Mouse (Mus musculus) forelimb bud, embryonic 11.5 days (tissue): ENCODE data around the gene Hist2h2ab.
"Not testable (repeated sequence)": the region's sequence is repeated elsewhere in the genome, so short reads cannot be mapped to it uniquely, and the experiment has no call there.

Source experiments
- DNase-seq: peaks from one replicate; pipeline ENCODE4 v3.0.0-alpha.2; 2012; ENCODE audit warnings: low read depth, low spot score

Hist2h2ab gene

DNA sequence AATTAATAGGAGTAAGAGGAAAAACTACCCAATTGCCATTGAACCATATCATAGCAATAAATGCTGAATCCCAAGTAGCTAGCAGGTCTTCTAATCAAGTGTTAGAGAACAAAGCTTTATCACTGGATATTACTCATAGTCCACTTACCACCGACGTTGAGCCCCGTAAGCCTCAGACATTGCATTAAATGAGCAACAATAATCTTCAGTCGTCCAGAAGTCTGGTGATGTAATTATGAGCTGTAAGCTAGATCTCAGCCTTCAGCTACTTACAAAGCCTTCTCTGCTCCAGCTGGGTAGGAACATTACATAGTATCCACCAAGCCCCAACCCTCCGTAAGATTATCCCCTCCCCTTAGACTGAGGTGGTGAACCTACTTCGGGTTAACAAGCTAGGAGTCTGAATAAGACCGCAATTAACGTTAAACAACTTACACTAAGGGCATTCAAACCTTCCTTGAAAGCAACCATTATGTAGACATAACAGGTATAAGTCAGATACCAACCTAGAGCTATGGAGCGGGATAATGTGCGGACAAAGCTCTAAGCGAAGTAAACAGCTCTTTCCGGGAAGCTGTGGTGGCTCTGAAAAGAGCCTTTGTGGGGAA is 18.3 kb downstream of the Hist2h2ab start:
- DNase-seq = peak; percentile 55

- DNase-seq = not testable (repeated sequence)
These were observed 19.5 kb downstream of the Hist2h2ab start, which contains the start of gene Hist2h3c2 for GRCm38 (mm10) chr3:96238954-96239793. Gene Hist2h3c2 (minus strand): TSS chr3:96239127.

GRCm38 (mm10) chr3:96239949-96240798 is 20.5 kb downstream of the Hist2h2ab start, which contains the start of gene Hist2h2aa2:
Gene Hist2h2aa2 (minus strand): TSS chr3:96240276.
- DNase-seq = peak; percentile 57

DNA sequence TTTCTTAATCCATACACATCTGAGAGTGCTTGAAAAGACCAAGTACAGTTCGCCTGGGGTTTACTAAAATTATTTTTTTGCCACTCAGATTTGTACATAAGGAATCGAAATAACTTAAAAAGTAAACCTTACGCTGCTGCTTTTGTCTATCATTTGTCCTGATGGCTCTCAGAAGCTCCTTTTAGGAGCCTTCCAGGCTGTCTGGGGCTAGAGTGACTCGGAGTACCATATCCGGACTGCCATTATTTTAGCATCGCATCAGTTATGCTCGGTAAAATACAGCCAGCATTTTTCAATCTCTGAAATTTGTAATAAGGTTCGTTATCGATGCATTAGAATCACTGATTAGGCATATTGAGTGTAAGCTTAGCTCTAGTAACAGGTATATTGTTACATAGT is 21.1 kb downstream of the Hist2h2ab start:
- no peak for DNase-seq

GRCm38 (mm10) chr3:96243921-96244572 is 24.4 kb downstream of the Hist2h2ab start:
- DNase-seq = no peak

DNA sequence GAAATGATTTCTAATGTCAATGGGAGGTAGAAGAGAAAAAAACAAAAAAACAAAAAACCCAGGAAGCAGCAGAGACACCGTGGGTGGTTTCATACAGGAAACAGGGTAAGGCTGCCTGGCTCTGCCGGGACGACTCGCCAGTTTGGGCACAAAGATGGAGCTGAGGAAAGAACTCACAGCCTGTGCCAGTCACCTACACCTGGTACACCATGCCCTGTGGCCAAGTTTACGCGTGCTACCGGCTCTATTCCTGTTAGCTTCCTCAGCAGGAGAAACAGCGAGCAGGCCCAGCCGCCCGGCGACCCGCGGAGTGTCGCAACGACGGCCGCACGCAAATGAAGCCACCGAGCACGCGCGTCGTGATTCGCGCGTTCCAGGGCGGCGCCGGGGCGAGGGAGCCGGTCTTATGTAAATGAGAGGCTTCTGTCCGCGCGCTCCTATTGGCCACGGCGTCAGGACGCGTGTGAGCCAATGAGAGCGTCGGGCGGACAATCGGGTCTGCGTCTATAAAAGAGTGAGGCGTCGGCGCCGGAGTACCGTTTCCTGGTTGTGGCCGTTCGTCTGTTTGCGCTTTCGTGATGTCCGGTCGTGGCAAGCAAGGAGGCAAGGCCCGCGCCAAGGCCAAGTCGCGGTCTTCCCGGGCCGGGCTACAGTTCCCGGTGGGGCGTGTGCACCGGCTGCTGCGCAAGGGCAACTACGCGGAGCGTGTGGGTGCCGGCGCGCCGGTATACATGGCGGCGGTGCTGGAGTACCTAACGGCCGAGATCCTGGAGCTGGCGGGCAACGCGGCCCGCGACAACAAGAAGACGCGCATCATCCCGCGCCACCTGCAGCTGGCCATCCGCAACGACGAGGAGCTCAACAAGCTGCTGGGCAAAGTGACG is 25.6 kb downstream of the Hist2h2ab start, which contains the start of gene Hist2h2aa1:
Gene Hist2h2aa1, plus strand, starts transcription at position 495 of the 884 bp plus-strand sequence.
- peak; percentile 76 for DNase-seq

- not testable (repeated sequence) for DNase-seq
These were observed 26.4 kb downstream of the Hist2h2ab start for GRCm38 (mm10) chr3:96246018-96246417.

- not testable (repeated sequence) for DNase-seq
These were observed 26.8 kb downstream of the Hist2h2ab start, which contains the start of gene Hist2h3c1 for GRCm38 (mm10) chr3:96246427-96246856. Gene Hist2h3c1 (plus strand): TSS chr3:96246685.

DNA sequence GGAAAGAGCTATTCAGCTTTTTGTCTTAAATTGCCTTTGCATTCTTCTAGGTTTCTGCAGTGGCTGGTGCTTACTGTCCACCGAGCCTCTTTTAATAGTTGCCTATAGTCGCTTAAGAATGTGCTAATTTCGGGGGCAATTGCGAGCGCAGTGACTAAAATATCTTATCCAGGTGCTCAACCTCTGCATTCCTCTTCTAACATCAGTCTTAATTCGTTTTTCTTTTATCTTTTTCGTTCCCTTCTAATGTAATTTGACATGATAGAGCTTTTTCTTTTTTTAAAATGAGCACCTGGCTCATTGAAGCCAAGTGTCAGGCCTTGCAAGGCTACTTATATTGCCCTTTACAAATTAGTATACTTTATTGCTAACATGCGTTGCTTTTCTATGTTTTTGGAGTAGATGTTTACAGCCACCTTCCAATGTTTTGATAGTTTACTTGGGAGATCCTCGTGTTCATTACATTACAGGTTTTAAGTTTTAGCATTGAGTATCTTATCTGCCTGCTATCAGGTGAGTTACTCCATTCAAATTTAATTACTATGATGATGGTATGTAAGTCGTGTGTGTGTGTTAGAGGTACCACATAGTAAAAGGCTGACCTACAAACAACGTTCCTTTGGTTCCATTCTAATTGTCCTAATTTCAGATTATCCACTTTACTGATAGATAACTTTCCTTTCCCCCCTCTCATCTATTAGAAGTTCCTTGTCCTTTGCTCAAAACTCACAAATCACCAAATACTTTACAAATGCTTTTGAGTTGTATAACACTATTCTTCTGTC is 27.9 kb downstream of the Hist2h2ab start:
- DNase-seq = no peak

- DNase-seq = no peak
These were observed 28.7 kb downstream of the Hist2h2ab start for GRCm38 (mm10) chr3:96248141-96249033.

GRCm38 (mm10) chr3:96249034-96249345 is 29.3 kb downstream of the Hist2h2ab start:
- no peak for DNase-seq

DNA sequence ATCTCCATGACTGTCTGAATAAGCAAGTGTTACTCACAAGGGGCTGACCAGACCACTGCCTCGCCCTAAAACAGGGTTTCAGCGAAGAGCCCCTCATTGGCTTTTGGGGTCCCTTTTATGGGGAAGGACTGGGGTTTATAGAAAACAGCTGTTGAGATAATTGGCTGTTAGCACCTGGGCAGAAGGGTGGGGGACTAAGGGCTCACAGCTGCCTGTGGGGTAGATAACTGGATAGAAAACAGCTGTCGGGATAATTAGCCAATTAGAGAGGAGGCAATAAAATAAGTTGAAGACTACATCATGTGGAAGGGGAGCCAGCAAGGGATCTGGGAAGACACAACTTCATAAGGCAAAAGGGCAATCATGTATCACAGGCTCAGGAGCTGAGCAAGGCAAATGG is 31.2 kb downstream of the Hist2h2ab start:
- peak; percentile 64 for DNase-seq

GRCm38 (mm10) chr3:96251787-96252186 is 32.1 kb downstream of the Hist2h2ab start:
- DNase-seq = no peak

DNA sequence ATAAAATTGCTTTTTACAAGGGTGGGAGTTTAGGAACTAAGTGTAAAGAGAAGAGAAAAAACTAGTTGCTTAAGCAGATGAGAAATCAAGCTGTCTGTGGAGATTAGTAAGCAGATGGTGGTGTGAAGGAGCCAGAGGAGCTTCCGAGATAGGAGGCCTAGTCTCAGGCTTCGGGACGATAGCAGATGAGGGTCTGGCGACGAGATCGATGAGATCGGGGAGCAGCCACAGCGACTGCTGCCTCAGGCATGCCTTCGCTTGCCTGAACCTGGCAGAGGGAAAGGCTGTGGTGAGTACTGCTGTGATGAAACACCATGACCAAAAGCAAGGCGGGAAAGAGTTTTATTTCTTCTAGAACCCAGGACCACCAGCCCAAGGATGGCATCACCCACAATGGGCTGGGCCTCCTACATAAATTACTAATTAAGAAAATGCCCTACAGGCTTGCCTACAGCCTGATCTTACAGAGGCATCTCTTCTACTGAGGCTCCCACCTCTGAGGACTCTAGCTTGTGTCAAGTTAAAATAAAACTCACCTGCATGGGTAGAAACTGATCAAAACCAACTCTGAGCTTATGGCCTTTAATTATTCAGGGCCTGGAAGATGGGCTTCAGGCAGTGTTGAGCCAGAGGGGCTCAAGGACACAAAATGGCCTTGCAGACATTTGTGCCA is 35.2 kb downstream of the Hist2h2ab start:
- DNase-seq = peak; percentile 52

GRCm38 (mm10) chr3:96255926-96256593 is 36.4 kb downstream of the Hist2h2ab start:
- DNase-seq = no peak

- no peak for DNase-seq
These were observed 37.5 kb downstream of the Hist2h2ab start for GRCm38 (mm10) chr3:96257190-96257589.

DNA sequence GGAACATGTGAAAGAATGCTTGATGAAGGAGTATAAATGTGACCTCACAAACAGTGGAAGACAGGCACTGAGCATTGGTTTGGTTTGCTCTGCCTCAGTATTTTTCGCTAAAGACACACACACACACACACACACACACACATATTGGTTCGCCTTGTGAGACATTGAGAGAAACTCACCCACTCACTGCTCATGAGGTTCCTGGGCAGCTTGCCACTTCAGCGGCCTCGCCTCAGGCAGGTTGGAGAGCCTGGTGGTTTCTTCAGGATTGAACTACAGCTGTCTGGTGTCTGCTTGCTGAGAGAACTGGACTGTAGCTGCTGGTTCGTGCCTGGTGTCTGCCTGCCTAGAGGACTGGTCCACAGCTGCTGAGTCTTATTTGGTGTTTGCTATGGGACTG is 40.6 kb downstream of the Hist2h2ab start:
- no peak for DNase-seq
